Mouse (Mus musculus): Measurements from ENCODE around the gene Pnlip.

Gene Pnlip

DNA sequence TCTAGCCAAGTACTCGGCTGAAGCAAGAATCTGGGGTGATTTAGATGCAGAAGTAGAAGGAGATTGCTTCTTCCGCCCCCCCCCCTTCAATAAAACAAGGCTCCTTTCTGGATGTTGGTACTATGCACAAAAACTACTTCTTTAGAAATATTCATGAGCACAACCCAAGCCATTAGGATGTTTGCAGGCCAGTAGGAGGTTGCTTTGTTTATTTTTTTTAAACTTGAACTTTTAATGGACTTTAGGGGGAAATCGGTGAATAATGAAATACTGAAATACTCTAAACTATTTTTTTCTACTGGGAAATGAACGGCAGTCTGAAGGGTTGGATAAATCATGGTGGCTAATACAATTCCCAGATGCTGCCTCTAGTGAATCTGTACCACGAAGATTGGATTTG is at the start of gene Pnlip:
TSS of gene Pnlip (plus strand) at position 301 of the 400 bp plus-strand sequence.
- no peak for DNase-seq (ENCODE audit: low spot score)

DNA sequence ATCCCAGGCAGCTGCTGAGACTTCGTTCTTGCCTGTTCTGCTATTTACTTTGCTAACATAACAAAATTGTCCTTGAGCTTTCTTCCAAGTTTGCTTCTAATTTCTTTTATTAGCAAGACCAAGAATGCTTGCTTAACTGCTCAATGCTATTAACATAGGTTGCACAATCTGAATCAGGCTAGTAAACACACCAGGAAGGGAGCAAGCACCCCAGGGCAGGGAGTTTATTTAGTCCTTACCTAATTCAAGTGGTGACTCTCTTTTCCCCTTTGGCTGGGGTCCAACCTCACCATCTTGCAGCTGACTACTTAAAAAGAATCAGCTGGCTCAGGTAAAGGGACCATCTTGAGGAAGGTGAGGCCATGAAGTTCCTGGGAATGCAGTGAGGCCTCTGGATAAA is 42.6 kb upstream of the Pnlip start:
- no peak for DNase-seq (ENCODE audit: low spot score)

DNA sequence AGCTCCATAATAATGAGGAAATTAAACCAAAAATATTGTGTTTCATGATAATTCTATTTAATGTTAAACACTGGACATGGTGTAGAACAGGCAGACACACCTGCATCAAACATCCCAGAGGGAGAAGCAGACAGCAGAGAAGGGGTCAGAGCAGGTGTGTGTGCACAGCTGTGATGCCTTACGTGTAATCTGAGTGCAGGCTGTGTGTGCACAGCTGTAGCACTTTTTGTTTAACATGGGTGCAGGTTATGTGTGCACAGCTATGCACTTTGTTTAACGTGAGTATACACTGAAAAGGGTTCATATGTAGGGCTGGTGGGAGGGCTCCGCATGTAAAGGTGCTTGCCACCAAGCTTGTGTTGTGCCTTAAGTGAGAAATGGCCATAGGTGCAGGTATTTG is 39.6 kb upstream of the Pnlip start:
- DNase-seq (ENCODE audit: low spot score): no peak

DNA sequence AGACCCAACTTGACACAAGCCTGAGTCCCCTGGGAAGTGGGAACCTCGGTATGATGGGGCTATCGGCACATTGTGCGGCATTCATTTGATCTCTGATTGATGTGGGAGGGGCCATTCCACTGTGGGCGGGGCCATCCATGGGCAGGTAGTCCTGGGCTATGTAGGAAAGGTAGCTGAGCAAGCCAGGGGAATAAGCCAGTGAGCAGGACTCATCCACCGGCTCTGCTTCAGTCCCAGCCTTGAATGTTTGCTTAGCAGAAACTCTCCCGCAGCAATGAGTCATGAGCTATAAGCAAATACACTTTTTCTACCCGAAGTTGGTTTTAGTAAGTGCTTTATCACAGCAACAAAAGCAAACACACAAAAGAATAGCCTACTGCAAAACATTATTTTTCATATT is 35.7 kb upstream of the Pnlip start:
- no peak for DNase-seq (ENCODE audit: low spot score)

DNA sequence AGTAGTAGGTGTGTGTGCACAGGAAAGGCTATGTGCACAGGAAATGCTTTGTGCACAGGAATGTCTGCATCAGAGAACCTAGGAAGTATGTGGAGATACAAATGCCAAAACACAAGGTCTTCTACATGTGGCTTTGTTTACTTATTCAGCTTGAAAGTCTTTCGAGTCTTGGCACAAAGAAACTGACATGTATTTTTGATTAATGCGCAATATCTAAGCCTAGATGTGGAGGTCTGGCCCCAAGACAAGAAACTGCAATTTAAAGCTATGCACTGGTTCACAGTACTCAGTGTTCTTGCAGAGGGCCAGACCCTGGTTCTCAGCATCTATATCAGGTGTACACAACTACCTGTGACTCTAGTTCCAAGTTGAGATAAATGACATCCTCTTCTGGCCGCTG is 31.6 kb upstream of the Pnlip start:
- DNase-seq (ENCODE audit: low spot score): no peak

DNA sequence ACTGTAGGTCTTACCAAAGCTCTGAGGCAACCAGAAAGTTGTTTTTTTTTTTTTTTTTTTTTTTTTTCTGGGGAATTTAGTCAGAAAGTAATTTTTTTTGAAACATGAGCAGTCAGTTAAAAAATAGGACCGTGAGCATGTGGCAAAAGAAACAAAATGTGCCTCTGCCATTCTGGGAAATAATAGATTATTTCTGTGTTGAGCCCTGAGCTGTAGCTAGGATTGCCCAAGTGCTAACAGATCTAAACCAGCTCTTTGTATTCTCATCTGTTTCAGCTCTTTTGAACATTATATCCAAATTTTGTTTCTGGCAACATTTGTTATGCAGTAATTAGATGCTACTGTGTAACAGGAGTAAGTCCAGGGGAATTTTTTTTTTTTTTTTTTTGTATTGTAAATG is 30.7 kb upstream of the Pnlip start:
- DNase-seq (ENCODE audit: low spot score): no peak

DNA sequence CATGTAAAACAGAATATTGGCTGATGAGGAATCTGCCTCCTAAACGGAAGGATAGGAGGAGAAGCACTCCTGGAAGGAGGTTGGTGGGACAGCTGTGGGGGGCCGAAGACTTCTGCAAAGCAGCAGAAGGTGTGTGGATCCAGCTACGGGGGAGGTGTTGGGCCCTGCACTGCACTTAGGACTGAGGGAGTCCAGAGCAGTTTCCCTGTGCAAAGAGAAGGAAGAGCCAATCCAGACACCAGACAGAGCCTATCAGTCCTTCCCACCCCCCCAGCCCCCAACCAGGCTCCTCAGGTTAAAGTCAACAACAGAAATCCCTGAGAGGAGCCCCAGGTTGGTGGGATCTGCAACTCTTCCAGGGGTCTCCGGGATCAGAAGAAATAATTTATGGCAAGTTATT is 27.5 kb upstream of the Pnlip start:
- DNase-seq (ENCODE audit: low spot score): no peak

DNA sequence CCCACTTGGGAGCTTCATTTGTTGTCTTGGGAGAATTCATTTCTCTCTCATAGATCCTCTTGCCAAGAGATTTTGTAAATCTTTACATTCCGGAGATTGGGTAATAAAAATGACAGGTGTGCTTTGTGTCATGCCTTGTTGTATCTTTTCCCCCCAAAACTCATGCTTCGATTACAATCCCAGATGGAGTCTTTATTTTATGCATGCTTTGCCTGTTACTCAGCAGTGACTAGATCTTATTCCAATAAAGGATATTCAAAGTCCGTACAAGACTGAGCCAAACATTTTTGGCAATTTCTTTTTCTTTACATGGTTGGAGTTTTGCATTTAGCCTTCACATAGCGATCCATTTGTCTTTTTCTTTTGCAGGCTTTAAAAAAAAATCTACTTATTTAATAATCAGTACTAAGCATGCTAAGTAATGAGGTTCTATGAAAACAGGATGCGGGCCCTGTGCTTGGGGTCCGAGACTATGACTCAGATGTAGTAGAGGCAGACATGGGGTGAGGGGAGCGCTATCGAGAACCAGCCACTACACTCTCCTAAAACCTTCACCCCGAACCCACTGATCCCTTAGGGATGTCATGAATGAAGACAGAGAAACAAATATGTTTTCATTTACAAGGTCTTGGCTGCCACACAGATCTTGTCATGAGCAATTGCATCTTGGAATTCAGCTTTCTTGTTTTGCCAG is 26.9 kb upstream of the Pnlip start:
- no peak for DNase-seq (ENCODE audit: low spot score)

DNA sequence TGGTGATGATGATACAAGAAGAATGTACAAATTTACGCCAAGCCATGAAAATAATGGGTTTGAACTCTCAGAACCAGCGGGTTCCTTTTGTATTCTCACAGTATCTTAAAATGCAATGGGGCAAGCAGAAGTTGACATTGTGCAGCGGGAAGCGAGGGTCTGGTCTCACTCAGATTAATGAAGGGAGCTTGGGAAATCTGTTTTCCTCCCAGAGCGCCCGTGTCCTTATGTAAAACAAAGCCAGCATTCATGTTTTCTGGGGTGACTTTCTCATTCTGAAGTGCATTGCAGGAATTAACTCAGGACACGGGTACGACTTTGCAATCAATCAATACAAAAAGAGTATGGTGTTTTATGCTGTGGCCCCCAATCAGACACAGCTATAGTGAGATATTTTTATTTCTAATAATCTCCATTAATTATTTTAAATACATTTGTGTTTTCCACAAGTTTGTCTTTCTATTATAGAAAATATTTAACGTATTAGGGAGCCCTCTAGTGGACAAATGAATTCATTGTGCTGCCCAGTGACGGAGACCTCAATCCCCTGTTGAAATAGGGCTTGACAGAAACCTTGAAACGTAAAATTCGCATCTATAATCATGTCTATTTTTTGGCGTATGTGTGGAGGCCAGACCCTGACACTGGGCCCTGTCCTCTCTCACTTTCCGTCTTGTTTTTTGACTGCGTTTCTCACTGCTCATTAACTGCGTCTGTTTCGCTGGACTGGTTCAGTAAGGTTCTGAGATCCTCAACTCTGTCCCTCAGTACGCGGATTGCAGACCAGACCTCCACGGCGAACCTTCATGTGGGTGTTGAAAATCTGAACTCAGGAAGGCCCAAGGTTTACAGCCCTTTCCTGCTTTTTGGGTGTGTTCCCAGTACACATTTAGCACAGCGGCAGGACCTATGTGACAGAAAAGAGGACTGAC is 24.6 kb upstream of the Pnlip start:
- peak; percentile 5 for DNase-seq (ENCODE audit: low spot score)

DNA sequence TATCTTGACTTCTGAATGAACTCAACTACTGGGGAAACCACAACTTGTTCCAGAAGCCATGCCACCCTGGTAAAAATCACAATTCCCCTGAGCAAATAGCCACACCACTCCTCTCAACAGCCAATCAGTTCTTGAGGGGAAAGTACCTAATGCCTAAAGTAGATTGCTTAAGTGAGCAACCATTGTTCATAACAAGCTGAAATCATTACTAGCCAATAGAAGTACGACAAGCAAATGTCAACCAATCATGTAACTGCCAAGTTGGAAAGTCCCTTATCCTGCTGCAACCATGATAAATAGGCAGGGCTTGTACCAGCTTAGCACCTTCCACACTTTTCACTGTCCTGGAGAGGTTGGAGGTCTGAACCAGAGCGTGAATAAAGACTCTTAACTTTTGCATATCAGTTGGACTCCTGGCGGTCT is 22.9 kb upstream of the Pnlip start:
- no peak for DNase-seq (ENCODE audit: low spot score)

DNA sequence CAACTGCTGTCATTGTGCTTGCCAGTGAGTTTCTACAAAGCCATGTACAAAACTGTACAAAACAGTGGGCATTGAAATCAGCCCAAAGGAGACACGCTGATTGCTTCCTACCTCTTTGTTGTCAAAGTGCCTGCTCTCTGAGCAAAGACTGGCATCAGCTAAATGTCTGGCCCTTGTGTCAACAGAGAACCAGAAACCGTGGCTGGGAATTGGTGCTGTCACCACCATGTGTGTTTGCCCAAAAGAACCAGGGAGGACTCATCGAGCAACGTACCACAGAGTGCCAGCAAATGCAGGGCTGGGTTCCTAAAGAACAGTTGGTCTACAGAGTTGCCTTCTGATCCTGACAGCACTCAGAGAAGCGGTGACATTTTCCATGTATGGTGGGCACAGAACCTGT is 2.3 kb upstream of the Pnlip start:
- DNase-seq (ENCODE audit: low spot score): no peak

DNA sequence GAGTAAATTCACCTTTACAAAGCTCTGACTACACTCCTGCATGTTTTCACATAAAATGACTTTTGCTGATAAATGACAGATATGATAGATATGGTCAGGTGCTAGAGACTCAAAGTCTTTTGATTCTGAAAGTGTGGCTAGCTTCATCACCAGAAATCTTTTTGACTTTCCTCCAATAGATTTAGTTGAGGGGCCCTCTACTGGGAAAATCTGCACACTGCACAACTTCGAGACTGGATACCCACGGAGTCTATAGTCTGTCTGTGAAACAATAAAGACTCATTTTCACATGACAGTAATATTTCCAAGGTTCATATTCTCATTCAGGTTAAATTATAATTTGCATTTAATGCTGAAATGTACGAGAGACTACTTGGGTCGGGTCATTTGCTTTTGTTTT is 9.8 kb downstream of the Pnlip start:
- no peak for DNase-seq (ENCODE audit: low spot score)

DNA sequence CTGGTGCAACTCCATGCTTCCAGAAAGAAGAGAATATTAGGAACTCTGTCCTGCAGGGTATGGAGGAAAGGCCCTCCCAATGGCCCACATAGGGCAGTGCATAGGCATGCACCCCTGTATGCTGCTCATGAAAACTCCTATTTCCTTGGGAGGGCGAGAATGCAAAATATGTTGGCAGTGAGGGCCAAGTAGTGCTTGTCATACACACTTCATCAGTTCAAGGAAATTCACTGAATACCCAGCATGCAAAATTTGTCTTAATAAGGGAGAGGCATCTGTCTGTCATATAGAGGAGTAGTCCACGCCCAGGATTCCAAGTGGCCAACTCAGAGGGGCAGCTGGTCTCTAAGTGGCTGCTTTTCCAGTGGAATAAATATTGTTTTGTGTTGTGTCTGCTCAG is 11.0 kb downstream of the Pnlip start:
- no peak for DNase-seq (ENCODE audit: low spot score)

DNA sequence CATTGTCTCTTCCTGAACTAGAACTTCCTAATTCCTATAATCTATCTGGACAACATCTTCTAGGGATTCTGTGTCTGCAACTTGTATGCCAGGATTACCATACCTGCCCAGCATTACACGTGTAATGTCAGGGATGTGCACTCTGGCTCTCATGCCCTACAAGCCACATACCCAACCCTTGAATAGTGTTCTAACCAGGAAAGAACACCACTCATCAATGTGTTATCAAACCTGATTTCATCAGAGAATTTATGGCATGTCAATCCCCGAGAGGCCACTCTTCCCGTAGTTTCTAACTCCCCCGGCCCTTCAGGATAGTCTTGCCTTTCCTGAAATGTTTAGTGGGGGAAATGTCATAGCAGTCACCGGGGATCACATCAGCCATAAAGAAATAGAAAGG is 12.6 kb downstream of the Pnlip start:
- DNase-seq (ENCODE audit: low spot score): no peak

DNA sequence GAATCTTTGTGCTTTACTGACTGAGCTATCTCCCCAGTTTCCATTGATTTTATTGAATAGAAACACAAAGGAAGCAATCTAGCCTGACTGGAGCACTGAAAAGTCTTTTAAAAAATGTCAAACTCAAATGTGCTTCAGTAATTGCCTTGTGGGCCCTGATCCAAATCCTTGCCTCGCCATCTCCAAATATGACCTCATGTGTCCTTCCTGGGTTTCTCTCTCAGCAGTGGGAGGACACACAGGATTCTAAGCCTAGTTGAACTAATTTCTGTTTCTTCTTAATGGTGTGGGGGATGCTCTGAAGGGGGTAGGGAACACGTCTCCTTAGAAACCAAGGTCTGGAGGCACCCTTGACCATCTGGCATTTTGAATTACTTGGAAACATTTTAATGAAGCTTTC is 22.3 kb downstream of the Pnlip start:
- no peak for DNase-seq (ENCODE audit: low spot score)

DNA sequence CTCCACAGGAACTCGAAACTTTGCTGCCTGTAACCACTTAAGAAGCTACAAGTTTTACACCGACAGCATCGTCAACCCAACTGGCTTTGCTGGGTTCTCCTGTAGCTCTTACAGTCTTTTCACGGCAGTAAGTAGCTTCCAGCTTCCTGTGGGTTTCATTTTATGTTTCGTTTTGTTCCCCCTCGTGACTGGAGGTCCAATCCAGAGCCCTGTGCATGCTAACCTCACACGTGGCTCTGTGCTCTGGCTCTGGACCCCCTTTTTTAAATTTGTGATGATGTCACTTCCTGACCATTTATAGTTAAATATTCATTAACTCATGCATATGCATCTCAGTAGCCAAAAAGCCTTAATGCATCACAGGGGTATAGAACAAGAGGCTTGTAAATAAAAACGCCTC is 24.8 kb downstream of the Pnlip start:
- DNase-seq (ENCODE audit: low spot score): no peak

DNA sequence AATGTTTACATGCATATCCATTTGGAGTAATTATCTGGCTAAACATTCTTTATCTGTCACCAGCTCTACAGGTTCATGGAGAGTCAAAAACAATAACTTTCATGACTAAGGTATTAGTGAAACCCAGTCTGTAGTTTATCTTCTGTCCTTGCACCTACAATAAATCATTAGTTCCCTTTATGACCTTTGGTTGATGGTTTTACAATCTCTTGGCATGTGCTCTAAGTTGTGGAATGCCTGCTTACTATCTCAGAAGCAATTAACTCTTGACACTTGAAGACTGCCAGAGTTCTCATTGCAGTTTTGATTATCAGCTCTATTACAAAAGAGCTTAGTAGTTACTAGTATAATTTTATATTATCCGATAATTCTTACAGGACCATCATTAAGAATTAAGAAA is 36.6 kb downstream of the Pnlip start:
- DNase-seq (ENCODE audit: low spot score): no peak

DNA sequence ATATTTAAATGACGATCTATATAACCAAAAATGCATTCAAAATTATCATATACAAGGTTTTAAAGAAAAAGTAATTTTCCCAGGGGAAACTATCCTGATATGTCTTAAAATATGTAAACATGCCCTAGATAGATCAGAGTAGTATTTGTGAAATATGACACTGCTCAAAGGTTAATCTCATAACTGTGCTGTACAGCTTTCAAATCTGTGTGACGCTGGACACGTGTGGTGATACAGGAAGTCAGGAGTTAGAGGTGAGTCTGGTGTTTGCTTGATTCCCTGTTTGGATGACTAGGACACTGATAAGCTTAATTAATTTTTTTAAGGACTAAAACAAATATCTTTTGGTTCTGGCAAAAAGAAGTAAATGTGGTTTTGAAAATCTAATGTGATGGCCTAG is 43.0 kb downstream of the Pnlip start:
- DNase-seq (ENCODE audit: low spot score): no peak

DNA sequence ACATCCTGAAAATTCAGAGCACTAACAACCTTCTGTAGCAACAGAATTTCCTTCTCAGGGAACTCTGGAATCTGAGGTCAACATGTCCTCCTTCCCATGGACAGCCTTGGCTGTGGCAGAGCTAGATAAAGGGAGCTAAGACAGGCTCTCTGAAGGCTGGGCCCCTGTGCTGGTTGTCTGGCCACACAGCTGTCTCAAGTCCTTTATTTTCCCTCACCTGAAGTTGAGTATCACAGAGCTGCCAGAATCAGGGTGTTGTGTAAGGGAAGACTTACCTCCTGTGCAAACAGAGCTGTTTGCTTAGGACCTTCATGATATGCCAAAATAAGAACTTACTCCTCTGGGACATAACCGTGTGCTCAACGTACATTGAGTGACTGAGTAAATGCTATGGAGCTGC is 43.9 kb downstream of the Pnlip start:
- DNase-seq (ENCODE audit: low spot score): no peak

DNA sequence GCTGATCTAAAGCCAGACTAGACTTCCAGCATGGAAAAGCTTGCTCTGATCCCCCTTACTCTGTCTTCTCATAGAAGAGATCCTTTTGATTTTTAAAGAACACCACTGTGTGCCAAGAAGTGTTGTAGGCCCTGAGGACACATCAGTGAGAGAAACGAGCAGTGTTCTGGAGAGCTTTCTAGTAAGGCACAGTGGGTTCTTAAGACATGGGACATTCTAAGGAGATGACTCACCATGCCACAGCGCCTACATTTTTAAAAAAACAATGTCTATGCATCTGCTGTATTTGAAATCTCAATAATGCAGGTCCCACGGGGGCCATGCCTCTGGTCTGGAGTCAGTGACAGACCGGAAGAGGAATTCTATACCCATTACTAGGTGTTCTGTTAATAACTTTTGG is 52.3 kb downstream of the Pnlip start:
- no peak for DNase-seq (ENCODE audit: low spot score)

DNA sequence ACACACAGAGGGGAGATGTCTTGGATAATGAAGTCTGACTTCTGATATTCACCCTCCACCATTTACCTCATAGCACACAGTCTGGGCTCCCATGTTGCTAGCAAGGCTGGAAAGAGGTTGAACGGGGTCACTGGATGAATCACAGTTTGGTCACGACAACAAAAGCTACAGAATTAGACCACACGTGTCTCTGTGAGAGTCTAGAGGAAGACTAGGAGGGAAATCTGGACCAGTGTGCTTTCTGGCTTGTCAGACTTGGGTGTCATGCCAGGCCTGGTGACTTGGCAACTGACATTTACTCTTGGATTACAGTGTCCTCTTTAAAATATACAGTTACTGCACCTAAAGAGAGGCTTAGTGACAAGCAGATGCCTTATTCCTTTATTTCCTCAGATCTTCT is 56.3 kb downstream of the Pnlip start:
- no peak for DNase-seq (ENCODE audit: low spot score)

DNA sequence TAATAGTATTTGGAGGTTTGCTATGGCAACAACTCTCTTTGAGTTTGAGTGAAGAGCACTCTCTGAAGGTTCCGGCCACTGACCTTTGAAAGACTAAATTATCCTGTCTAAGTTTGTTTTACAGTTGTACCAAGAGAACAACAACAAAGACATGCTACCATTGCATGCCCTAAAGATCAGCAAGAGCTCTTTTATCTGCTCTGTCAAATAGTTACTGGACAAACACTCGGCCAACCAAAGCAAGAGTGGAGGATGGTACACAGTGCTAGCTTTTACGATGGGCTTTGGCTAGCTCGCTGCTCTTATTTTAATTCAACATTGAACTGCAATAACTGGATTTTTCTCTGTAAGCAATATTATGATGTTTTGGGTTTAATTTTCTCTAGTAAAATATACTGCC is 65.6 kb downstream of the Pnlip start:
- DNase-seq (ENCODE audit: low spot score): no peak

DNA sequence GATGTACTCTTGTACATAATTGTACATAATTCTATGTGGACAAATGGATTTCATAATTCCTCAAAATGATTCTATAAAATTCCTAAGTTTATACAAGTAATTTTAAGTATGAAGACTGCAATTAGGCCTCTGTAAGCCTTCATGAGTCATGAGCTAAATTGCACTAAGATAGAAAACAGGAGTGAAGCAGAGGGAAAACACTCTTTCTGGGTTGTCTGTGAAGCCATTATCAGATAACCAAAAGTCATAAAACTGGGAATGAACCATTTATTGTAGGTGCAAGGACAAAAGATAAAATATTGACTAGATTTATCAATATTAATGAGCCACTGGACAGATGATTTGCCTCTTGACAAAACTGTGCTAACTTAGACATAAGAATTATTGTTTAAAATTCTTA is 68.1 kb downstream of the Pnlip start:
- no peak for DNase-seq (ENCODE audit: low spot score)

DNA sequence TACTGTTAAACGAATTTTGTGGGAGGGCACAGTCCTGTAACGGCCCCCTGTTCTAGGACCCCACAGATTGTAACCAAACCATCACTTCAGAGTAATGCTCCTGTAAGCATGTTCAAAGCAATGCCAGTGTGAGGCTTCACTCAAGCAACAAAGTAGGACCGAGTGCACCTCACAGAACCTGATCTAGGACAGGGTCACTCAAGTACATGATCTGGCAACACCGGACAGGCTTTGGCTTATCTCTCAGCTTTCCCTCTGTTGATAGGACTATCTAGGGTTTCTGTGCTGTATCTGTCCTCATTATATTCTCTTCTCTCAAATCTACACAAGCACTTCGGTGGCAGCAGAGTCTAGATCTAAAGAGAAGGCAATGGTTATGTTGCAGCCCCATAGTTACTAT is 74.3 kb downstream of the Pnlip start:
- no peak for DNase-seq (ENCODE audit: low spot score)
